Mouse (Mus musculus): ENCODE data around the gene Clic4. TPM values are rescaled to one million over a fixed set of nuclear protein-coding genes. Genes with fewer than 3 reads are reported as not detected.
A peak's percentile ranks its signal among the peaks of the same experiment; 100 is the strongest.
"Not testable (repeated sequence)": the region's sequence is repeated elsewhere in the genome, so short reads cannot be mapped to it uniquely, and the experiment has no call there.

Gene Clic4
- polyA plus RNA-seq, 1 experiment from 2014 or later, result 27.5 TPM

DNA sequence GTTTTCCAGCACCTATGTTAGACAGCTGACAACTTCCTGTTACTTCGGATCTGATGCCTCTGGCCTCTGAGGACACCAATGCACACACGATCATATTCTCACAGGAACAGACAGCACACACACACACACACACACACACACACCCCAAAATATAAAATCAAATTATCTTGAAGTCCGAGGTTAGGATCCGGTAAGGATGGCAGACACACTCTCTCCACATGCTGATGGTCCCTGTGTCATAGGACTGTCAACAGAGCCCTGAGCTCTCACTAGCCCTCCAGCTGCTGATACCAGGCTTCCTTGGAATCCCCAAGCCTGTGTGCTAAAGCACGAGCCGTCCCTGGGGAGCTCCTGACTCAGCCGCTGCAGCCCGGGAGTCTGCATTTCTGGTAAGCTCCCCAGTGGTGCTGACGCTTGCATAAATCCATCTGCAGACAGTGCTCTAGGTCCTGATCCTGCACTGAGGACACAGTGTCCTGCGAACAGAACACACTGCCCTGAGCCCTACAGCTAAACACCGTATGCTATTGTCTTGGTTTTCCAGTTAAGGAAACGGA lies 83.1 kb downstream of the Clic4 start:
- Histone ChIP-seq H3K27me3 (ENCODE audit: control insufficient read depth, insufficient read depth, low read length) (no peaks in the 10 kb centered on the region), H3K9ac (replicated peaks; ENCODE audit: low read depth, low read length) (no peak overlapping the region), H3K36me3 (ENCODE audit: control insufficient read depth, insufficient read depth, low read length) (no peaks in the 10 kb centered on the region), H3K9me3 (ENCODE audit: control insufficient read depth, low read length) (no peaks in the 10 kb centered on the region), H3K27ac (ENCODE audit: low read depth, low read length) (no peak overlapping the region), H3K4me3 (ENCODE audit: low read depth, low read length) (no peak overlapping the region), H3K4me1 (ENCODE audit: control insufficient read depth, insufficient read depth, low read length) (no peaks in the 10 kb centered on the region), H3K4me2 (ENCODE audit: low read depth, low read length) (no peak overlapping the region)
- WGBS, result 87% methylated on average over 12 of the region's 12 CpGs
- no peak for ATAC-seq (ENCODE audit: low read depth)

DNA sequence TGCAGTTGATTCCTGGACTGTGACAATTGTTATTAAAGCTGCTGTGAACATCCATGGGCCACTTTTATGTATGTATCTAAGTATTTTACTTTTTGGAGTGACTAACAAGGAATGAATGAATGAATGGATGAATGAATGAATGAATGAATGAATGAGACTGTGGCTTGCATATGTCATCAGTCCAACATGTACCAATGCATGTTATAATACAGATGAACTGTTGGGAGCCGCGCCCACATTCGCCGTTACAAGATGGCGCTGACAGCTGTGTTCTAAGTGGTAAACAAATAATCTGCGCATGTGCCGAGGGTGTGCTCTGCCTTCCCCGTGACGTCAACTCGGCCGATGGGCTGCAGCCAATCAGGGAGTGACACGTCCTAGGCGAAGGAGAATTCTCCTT lies 88.3 kb downstream of the Clic4 start:
- H3K9ac ChIP-seq (replicated peaks; ENCODE audit: low read depth, low read length); H3K36me3 ChIP-seq (ENCODE audit: control insufficient read depth, insufficient read depth, low read length); H3K4me2 ChIP-seq (ENCODE audit: low read depth, low read length); ATAC-seq (ENCODE audit: low read depth); H3K4me1 ChIP-seq (ENCODE audit: control insufficient read depth, insufficient read depth, low read length); H3K27me3 ChIP-seq (ENCODE audit: control insufficient read depth, insufficient read depth, low read length); H3K27ac ChIP-seq (ENCODE audit: low read depth, low read length); H3K9me3 ChIP-seq (ENCODE audit: control insufficient read depth, low read length); H3K4me3 ChIP-seq (ENCODE audit: low read depth, low read length): not testable (repeated sequence)
- WGBS, result 100% methylated on average over 5 of the region's 13 CpGs

GRCm38 (mm10) chr4:135181819-135182218 lies 90.8 kb downstream of the Clic4 start:
- no peaks in the 10 kb centered on the region for H3K9me3 ChIP-seq (ENCODE audit: control insufficient read depth, low read length)
- H3K4me1 ChIP-seq (ENCODE audit: control insufficient read depth, insufficient read depth, low read length), result no peaks in the 10 kb centered on the region
- no peak overlapping the region for H3K4me3 ChIP-seq (ENCODE audit: low read depth, low read length)
- H3K27me3 ChIP-seq (ENCODE audit: control insufficient read depth, insufficient read depth, low read length), result no peaks in the 10 kb centered on the region
- H3K4me2 ChIP-seq (ENCODE audit: low read depth, low read length), result no peak overlapping the region
- no peak overlapping the region for H3K27ac ChIP-seq (ENCODE audit: low read depth, low read length)
- no peak for ATAC-seq (ENCODE audit: low read depth)
- WGBS, result 90% methylated on average over 4 of the region's 4 CpGs
- H3K36me3 ChIP-seq (ENCODE audit: control insufficient read depth, insufficient read depth, low read length), result no peaks in the 10 kb centered on the region
- H3K9ac ChIP-seq (replicated peaks; ENCODE audit: low read depth, low read length), result no peak overlapping the region

GRCm38 (mm10) chr4:135179077-135179481 lies 93.5 kb downstream of the Clic4 start:
- Histone ChIP-seq H3K4me2 (ENCODE audit: low read depth, low read length) (no peak overlapping the region), H3K27ac (ENCODE audit: low read depth, low read length) (no peak overlapping the region), H3K9ac (replicated peaks; ENCODE audit: low read depth, low read length) (no peak overlapping the region), H3K27me3 (ENCODE audit: control insufficient read depth, insufficient read depth, low read length) (peaks cover 5% of the 10 kb centered on the region; the same call in 1 of the 2 replicates), H3K4me3 (ENCODE audit: low read depth, low read length) (no peak overlapping the region), H3K36me3 (ENCODE audit: control insufficient read depth, insufficient read depth, low read length) (no peaks in the 10 kb centered on the region), H3K9me3 (ENCODE audit: control insufficient read depth, low read length) (no peaks in the 10 kb centered on the region), H3K4me1 (ENCODE audit: control insufficient read depth, insufficient read depth, low read length) (no peaks in the 10 kb centered on the region)
- 23% methylated on average over 5 of the region's 5 CpGs for WGBS
- ATAC-seq (ENCODE audit: low read depth), result no peak

DNA sequence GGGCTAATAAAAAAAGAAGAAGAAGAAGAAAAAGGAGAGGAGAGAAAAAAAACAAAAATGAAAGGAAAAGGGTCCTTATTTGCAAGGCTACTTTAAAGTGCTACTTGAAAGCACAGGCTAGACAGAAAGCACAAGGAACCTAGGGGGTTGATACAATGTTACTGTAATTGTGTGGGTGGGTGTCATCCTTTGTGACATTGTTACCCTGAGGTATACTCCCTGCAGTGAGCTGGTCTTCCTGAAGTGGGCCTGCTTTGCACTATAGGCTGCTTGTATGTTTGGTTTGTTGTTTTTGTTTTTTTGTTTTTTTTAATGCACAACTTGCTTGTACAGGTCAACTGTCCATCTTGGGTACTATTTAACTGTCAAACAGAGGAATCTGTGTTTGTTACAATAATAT lies 95.0 kb downstream of the Clic4 start:
- H3K9ac ChIP-seq (replicated peaks; ENCODE audit: low read depth, low read length), result no peak overlapping the region
- peaks cover 5% of the 10 kb centered on the region; the same call in 1 of the 2 replicates for H3K27me3 ChIP-seq (ENCODE audit: control insufficient read depth, insufficient read depth, low read length)
- no peaks in the 10 kb centered on the region for H3K4me1 ChIP-seq (ENCODE audit: control insufficient read depth, insufficient read depth, low read length)
- H3K9me3 ChIP-seq (ENCODE audit: control insufficient read depth, low read length), result no peaks in the 10 kb centered on the region
- ATAC-seq (ENCODE audit: low read depth), result no peak
- no peak overlapping the region for H3K27ac ChIP-seq (ENCODE audit: low read depth, low read length)
- no peaks in the 10 kb centered on the region for H3K36me3 ChIP-seq (ENCODE audit: control insufficient read depth, insufficient read depth, low read length)
- H3K4me3 ChIP-seq (ENCODE audit: low read depth, low read length), result no peak overlapping the region
- H3K4me2 ChIP-seq (ENCODE audit: low read depth, low read length), result no peak overlapping the region

DNA sequence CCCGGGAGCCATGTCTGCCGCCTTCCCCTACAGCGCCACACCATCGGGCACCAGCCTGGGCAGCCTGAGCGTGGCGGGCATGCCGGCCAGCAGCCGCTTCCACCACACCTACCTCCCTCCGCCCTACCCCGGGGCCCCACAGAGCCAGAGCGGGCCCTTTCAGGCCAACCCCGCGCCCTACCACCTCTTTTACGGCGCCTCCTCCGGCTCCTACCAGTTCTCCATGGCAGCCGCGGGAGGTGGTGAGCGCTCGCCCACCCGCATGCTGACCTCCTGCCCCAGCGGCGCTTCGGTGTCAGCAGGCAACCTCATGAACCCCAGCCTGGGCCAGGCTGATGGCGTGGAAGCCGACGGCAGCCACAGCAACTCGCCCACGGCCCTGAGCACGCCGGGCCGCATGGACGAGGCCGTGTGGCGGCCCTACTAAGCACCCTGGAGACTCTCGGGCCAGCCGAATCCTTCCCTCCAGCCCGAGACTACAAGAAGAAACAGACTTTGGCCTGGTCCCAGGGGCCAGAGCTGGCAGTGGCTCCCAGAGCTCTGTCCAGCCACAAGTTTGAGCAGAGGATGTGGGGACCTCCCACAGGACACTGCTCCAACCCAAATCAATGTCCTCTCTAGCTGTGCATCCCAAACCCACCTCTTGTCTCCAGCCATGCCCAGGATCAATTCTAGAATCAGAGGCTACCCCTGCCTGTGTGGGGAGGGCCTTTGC lies 97.1 kb downstream of the Clic4 start:
- Histone ChIP-seq H3K4me1 (ENCODE audit: control insufficient read depth, insufficient read depth, low read length) (no peaks in the 10 kb centered on the region), H3K36me3 (ENCODE audit: control insufficient read depth, insufficient read depth, low read length) (no peaks in the 10 kb centered on the region), H3K9ac (replicated peaks; ENCODE audit: low read depth, low read length) (0 out of 2 replicates have a peak overlapping the region, but pooled peaks have one; percentile 25), H3K27ac (ENCODE audit: low read depth, low read length) (no peak overlapping the region), H3K4me2 (ENCODE audit: low read depth, low read length) (peak overlapping the region; percentile 38; the same call in 1 of the 2 replicates), H3K4me3 (ENCODE audit: low read depth, low read length) (peak overlapping the region; percentile 13; the same call in 1 of the 2 replicates), H3K9me3 (ENCODE audit: control insufficient read depth, low read length) (no peaks in the 10 kb centered on the region), H3K27me3 (ENCODE audit: control insufficient read depth, insufficient read depth, low read length) (peaks cover 5% of the 10 kb centered on the region; the same call in 1 of the 2 replicates)
- no peak for ATAC-seq (ENCODE audit: low read depth)
- 10% methylated on average over 38 of the region's 38 CpGs for WGBS

GRCm38 (mm10) chr4:135171304-135171875 lies 101.2 kb downstream of the Clic4 start:
- no peaks in the 10 kb centered on the region for H3K36me3 ChIP-seq (ENCODE audit: control insufficient read depth, insufficient read depth, low read length)
- H3K27me3 ChIP-seq (ENCODE audit: control insufficient read depth, insufficient read depth, low read length), result peaks cover 28% of the 10 kb centered on the region
- ATAC-seq (ENCODE audit: low read depth), result no peak
- H3K9ac ChIP-seq (replicated peaks; ENCODE audit: low read depth, low read length), result no peak overlapping the region
- H3K4me1 ChIP-seq (ENCODE audit: control insufficient read depth, insufficient read depth, low read length), result peaks cover 2% of the 10 kb centered on the region; the same call in 1 of the 2 replicates
- no peaks in the 10 kb centered on the region for H3K9me3 ChIP-seq (ENCODE audit: control insufficient read depth, low read length)
- WGBS, result 60% methylated on average over 12 of the region's 12 CpGs
- no peak overlapping the region for H3K4me2 ChIP-seq (ENCODE audit: low read depth, low read length)
- H3K27ac ChIP-seq (ENCODE audit: low read depth, low read length), result no peak overlapping the region
- H3K4me3 ChIP-seq (ENCODE audit: low read depth, low read length), result no peak overlapping the region

GRCm38 (mm10) chr4:135169501-135169900 lies 103.1 kb downstream of the Clic4 start:
- H3K4me3 ChIP-seq (ENCODE audit: low read depth, low read length), result no peak overlapping the region
- no peak for ATAC-seq (ENCODE audit: low read depth)
- peaks cover 7% of the 10 kb centered on the region; the same call in 1 of the 2 replicates for H3K4me1 ChIP-seq (ENCODE audit: control insufficient read depth, insufficient read depth, low read length)
- H3K36me3 ChIP-seq (ENCODE audit: control insufficient read depth, insufficient read depth, low read length), result no peaks in the 10 kb centered on the region
- H3K4me2 ChIP-seq (ENCODE audit: low read depth, low read length), result no peak overlapping the region
- WGBS, result 61% methylated on average over 4 of the region's 4 CpGs
- H3K27me3 ChIP-seq (ENCODE audit: control insufficient read depth, insufficient read depth, low read length), result peaks cover 26% of the 10 kb centered on the region
- no peak overlapping the region for H3K27ac ChIP-seq (ENCODE audit: low read depth, low read length)
- no peaks in the 10 kb centered on the region for H3K9me3 ChIP-seq (ENCODE audit: control insufficient read depth, low read length)
- H3K9ac ChIP-seq (replicated peaks; ENCODE audit: low read depth, low read length), result no peak overlapping the region

- Histone ChIP-seq H3K4me3 (ENCODE audit: low read depth, low read length) (no peak overlapping the region), H3K27ac (ENCODE audit: low read depth, low read length) (no peak overlapping the region), H3K36me3 (ENCODE audit: control insufficient read depth, insufficient read depth, low read length) (no peaks in the 10 kb centered on the region), H3K4me2 (ENCODE audit: low read depth, low read length) (no peak overlapping the region), H3K27me3 (ENCODE audit: control insufficient read depth, insufficient read depth, low read length) (peaks cover 28% of the 10 kb centered on the region), H3K9me3 (ENCODE audit: control insufficient read depth, low read length) (no peaks in the 10 kb centered on the region), H3K4me1 (ENCODE audit: control insufficient read depth, insufficient read depth, low read length) (peaks cover 7% of the 10 kb centered on the region; the same call in 1 of the 2 replicates), H3K9ac (replicated peaks; ENCODE audit: low read depth, low read length) (no peak overlapping the region)
- WGBS, result 79% methylated on average over 10 of the region's 10 CpGs
- no peak for ATAC-seq (ENCODE audit: low read depth)
These were observed 103.5 kb downstream of the Clic4 start for GRCm38 (mm10) chr4:135169096-135169495.

All from neural tube, embryonic 14.5 days (tissue).